Mouse (Mus musculus) mesoderm, embryonic 11.5 days (tissue): Measurements from ENCODE around the gene Gtf2h4.

Source experiments
- DNase-seq: peaks from one replicate; pipeline ENCODE4 v3.0.0-alpha.2; 2012; ENCODE audit warnings: low read depth, low spot score

Gene Gtf2h4

DNA sequence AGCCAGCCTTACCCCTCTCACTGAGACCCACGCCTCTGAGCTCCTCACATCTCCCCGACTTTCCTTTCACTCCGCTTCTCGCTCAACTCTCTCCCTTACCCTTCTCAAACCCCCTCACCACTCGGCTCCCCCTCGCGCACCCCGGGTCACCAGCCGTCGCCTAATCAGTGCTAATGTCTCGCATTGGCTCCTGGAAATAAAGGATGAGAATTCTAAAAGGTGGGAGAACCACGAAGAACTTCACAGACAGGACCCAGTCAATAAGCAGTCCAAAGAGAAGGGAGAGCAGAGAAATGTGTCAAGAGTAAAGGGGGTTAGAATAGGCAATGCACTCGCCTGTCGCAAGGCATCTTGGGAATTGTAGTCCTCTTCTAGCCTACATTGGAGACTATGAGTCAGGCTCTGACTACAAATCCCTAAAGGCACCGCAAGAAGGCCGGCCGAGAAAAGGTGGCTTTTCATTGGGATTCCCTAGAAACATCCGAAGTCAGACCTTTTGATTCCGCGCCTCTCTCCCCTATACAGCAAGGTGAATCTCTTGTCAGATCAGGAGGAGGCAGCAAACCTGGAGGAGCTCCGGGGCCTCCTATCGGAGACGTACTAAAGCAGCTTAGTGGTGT lies at the start of gene Gtf2h4:
TSS of gene Gtf2h4 (minus strand) at position 324 of the 620 bp plus-strand sequence.
- peak; percentile 91 for DNase-seq

DNA sequence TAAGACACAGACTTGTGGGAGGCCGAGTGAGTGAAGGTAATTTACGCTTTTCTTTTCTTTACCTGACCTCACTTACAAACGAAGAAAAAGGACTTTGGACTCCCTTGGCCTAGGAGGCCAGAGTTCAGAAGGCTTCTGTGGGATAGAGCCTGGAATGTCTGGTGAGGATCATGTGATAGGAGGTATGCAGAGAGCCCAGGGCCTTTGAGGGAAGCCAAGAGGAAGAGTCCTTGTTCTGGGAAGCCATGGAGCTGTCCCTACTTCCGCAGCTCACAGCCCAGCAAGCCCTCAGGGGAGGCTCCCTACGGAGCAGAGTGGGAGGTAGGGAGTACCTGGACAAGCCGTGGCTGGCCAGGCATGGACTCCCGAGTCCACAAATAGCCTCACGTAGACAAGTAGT lies 48.1 kb upstream of the Gtf2h4 start:
- no peak for DNase-seq

GRCm38 (mm10) chr17:35720340-35720727 lies 46.8 kb upstream of the Gtf2h4 start:
- peak; percentile 61 for DNase-seq

- no peak for DNase-seq
Measured at GRCm38 (mm10) chr17:35719616-35720339, 46.2 kb upstream of the Gtf2h4 start.

GRCm38 (mm10) chr17:35717080-35717479 lies 43.5 kb upstream of the Gtf2h4 start:
- DNase-seq, result no peak

DNA sequence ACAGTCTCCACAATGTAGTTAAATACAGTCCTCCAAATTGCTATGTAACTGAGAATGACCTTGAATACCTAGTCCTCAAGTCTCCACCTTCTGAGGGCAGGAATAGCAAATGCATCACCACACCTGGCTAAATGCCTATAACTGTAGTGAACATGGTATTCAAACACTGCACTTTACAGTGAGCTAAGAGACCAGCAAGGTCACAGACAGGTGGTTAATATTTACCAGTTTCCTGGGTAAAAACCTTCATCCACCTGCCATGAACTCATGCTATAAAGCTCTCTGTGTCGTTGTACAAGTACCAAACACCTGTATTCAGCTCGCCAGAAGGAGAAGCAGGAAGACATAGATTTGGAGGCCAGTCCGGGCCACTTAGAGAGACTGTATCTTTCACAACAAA lies 42.6 kb upstream of the Gtf2h4 start:
- DNase-seq, result no peak

DNA sequence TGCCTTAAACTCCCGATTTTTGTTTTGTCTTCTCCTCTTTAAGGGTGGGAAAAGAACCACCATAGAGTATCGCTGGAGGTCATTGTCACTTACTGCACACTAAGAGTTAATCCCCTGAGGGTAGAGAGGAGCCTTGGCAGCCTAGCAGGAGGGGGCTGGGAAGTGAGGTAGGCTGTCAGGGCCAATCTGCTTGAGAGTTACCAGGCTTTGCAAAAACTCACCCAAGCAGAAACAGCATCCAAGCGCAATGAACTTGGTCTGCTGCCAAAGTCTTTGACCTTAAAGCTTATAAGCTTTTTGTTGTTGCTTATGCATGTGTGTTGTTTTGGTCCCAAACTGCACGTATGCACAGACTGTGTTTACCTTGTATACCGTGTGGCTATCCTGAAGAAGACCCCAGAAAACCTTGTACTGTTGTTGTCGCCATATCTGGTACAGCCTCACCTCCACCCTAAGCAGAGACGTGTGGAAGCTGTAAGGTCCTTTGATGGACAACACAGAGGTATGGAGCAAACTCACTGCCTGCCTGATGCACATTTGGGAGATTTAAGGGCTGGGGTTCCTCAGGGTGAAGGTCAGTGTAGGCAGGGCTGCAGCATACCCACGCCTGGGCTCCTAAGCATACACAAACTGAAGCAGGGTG lies 37.3 kb upstream of the Gtf2h4 start:
- DNase-seq, result no peak

GRCm38 (mm10) chr17:35708611-35709010 lies 35.1 kb upstream of the Gtf2h4 start:
- no peak for DNase-seq

DNA sequence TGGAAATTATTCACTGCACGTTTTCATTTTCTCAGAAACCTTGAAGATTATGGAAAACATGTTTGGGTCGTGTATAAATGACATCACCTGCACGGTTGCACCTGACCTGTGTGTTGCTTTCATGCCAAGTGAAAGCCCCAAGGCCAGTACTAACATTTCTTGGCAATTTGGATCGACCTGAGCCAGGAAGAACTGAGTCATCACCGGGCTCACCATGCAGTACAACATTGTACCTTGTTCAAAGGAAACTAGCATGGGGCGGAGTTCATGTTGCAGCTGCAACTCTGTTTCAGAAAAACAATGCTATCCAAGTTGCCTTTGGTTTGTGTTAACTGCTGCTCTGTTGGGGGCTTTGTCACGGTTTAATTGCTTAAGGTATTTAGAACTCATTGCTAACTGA lies 34.4 kb upstream of the Gtf2h4 start:
- DNase-seq, result no peak

- peak; percentile 44 for DNase-seq
Measured at GRCm38 (mm10) chr17:35705836-35706235, 32.3 kb upstream of the Gtf2h4 start.

GRCm38 (mm10) chr17:35704621-35705464 lies 31.3 kb upstream of the Gtf2h4 start, which contains the start of gene Ddr1:
TSS of gene Ddr1 (minus strand) at chr17:35704621.
- DNase-seq, result peak; percentile 84

DNA sequence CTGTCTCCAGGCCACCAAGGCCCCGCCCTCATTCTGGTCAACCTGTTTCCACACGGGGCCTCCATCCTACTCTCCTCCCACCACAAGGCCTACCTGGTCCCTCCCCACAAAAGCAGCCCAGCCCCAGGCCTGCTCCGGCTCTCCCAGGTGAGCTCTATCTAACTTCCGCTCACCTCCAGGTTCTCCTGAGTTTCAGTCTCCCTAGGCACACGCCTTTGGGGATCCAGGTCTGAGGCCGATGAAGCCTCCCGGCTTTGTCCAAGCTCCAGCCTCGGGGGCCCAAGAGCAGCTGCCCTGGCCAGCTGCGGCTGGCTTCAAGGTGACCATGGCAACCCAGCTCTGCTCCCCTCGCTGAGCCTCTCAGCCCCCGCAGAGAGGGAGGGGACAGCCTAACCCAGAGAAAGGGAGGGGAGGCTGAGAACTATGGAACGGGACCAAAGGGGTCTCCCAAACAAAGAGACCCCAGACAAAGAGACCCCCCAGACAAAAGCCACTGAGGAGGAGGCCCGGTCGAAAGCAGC lies 30.3 kb upstream of the Gtf2h4 start:
- DNase-seq, result peak; percentile 91

DNA sequence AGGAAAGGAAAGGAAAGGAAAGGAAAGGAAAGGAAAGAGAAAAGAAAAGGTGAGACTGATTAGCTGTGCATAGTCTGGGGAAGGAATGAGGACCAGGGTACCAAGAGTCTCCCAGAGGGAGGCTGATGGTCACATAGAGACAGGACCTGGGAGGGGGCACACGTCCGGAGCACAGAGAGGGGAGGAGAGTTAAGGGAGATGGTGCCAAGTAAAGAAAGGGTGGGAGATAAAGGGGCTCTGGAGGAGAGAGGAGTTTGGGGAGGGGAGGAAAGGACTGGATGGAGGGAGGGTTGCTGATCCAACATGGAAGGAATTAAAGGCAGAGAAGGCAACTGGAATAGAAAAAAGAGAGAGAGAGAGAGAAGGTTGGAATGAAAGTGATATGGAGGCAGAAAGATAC lies 29.5 kb upstream of the Gtf2h4 start:
- DNase-seq, result no peak

- no peak for DNase-seq
Measured at GRCm38 (mm10) chr17:35702605-35703004, 29.1 kb upstream of the Gtf2h4 start.

GRCm38 (mm10) chr17:35701978-35702461 lies 28.5 kb upstream of the Gtf2h4 start:
- DNase-seq, result peak; percentile 51

DNA sequence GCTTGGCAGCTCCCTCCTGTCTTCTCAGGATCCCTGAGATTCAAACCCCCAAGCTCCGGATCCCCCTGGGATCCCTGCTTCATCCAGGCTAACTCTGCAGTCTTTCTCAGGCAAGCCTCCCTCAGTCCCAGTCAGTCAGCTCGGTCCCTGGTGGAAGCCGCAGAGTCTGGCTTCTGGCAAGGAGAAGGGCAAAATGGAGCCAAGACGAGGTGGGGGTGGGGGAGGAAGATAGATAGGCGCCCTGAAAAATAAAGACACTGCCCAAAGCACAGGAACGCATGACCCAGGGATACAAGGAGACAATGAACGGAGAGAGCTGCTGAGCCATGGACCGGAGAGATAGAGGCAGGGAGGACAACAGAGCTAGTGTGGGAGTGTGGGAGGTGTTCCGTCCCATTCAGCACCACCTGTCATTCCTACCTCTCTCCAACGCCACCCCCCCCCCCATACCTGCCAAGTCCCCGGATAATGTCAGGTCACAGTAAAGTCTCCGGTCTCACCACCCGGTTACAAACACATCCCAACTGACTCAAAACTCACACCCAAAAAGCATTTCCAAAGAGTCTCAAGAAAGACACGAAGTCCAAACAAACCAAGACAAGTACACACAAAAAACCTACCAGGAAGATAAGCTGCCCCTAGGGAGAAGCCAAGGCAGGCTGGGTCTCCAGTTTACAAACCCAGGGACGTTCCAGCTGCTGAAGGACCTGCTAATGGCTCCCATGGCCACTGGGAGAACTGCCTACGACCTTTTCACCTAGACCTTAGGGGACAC lies 27.9 kb upstream of the Gtf2h4 start:
- peak; percentile 35 for DNase-seq

- DNase-seq, result peak; percentile 38
Measured at GRCm38 (mm10) chr17:35700371-35700961, 26.9 kb upstream of the Gtf2h4 start.

DNA sequence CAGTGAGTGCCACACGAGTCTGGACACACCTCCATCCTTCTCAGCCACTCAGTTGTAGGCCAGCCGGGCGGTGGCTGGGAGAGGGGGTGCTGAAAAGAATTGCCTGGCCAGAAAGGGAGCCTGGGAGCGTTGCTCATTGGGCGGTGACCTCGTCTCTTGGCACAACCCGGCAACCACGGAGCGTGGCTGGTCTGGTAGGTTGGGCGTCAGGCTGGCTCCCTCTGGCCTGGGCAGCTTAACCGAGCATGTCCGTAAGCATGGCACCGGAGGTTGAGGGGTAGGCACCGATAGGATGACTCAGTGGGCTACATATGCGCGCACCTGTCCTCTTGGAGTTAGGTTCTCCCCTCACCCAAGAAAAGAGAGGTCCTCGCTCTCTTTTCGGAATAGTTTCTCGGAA lies 26.4 kb upstream of the Gtf2h4 start:
- peak; percentile 52 for DNase-seq

- DNase-seq, result no peak
Measured at GRCm38 (mm10) chr17:35698501-35698883, 25.0 kb upstream of the Gtf2h4 start.

DNA sequence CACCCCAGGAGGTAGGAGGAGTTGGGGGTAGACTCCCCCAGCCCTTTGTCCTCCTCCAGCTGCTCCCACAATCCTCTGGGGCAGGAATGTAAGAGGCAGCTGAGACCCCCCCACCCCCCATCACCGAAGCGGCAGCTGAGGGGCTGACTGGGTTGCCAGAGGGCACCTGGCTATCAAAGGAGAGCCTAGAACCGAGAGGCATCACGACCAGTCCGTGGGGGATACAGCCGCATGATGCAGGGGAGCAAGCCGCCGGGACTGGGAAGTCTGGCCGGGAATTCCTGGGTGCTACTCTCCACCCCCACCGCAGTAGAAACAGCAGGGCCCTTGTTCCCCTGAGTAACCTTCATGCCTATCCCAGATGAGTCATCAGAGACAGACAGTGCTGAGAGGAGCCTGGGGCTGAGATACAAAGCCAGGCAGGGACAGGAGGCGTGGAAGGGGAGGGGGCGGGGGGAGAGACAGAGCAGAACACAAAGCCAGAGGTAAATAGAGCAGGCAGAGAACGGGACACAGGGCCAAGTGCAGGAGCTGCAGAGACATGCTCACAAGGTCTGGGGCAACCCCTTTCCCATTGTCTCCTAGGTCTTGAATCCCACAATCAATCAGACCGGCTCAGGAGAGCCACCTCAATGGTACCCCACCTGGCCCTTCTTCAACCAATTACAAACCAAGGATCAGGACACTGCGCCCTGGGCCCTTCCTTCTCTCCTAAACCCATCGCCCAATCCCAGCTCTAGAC lies 24.4 kb upstream of the Gtf2h4 start:
- DNase-seq, result peak; percentile 77
